Mouse (Mus musculus) kidney, embryonic 15.5 days (tissue): Measurements from ENCODE around the gene Mafb. TPM values are rescaled to one million over a fixed set of nuclear protein-coding genes. Genes with fewer than 3 reads are reported as not detected.

ENCODE experiments used
- ATAC-seq: fragments of 200-750 bp; cut with Nextera tagmentation; replicated peaks from 2 replicates; pipeline ENCODE4 v1.8.0; 2017; ENCODE audit warnings: moderate TSS enrichment; ENCODE audit not compliant: low FRiP score
- H3K27ac ChIP-seq: fragments of 300-500 bp; sonication (generic); 2 replicates; pipeline ENCODE4 v1.5.1; 2015; ENCODE audit warnings: mild to moderate bottlenecking, inconsistent platforms
- H3K27me3 ChIP-seq: fragments of 300-500 bp; sonication (generic); 2 replicates; pipeline ENCODE4 v1.6.1; 2015; ENCODE audit warnings: inconsistent platforms
- H3K36me3 ChIP-seq: fragments of 300-500 bp; sonication (generic); 2 replicates; pipeline ENCODE4 v1.6.1; 2015; ENCODE audit warnings: inconsistent platforms
- H3K4me1 ChIP-seq: fragments of 300-500 bp; sonication (generic); 2 replicates; pipeline ENCODE4 v1.6.1; 2015; ENCODE audit warnings: inconsistent platforms
- H3K4me2 ChIP-seq: fragments of 300-500 bp; sonication (generic); 2 replicates; pipeline ENCODE4 v1.6.1; 2015; ENCODE audit warnings: moderate library complexity, mild to moderate bottlenecking, inconsistent platforms
- H3K4me3 ChIP-seq: fragments of 300-500 bp; sonication (generic); replicated peaks from 2 replicates; pipeline ENCODE4 v1.5.1; 2015; ENCODE audit warnings: mild to moderate bottlenecking, inconsistent platforms
- H3K9ac ChIP-seq: fragments of 300-500 bp; sonication (generic); 2 replicates; pipeline ENCODE4 v1.6.1; 2015; ENCODE audit warnings: mild to moderate bottlenecking, inconsistent platforms
- H3K9me3 ChIP-seq: fragments of 300-500 bp; sonication (generic); replicated peaks from 2 replicates; pipeline ENCODE4 v1.6.1; 2016; ENCODE audit warnings: inconsistent platforms
- WGBS: fragments of 180-500 bp; shearing (Covaris S2); methylation state at CpG from one replicate; pipeline ENCODE4 v1.1.7; 2015; ENCODE audit warnings: mixed read lengths; 5-methylcytosine and 5-hydroxymethylcytosine counted together
- polyA plus RNA-seq: library from polyadenylated mRNA; unstranded; fragments of >200 nt; fragmentation: Nextera tagmentation; extraction: Ambion mirVana; gene quantifications from 2 replicates; pipeline ENCODE4 v1.2.1, GENCODE M21; 2015

Mafb gene
- polyA plus RNA-seq, 1 experiment from 2014 or later: 38.0 TPM

DNA sequence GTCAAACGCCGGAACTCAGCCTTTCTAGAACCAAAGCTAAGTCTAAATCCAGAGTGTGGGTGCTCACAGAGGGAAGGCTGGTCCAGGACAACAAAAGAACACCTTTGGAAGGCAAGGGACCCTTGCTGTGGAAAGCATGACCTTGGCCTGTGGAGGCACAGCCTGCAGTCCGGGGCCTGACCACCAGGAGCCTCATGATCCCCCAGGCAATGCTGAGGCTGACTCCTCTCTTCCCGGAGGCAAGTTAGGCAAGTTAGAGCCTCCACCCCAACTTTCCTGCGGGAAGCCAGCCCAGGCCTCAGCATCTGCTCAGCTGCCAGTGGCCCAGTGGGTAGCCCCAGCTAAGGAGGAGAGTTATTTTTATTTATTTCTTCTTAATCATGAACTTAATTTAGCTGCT is 9.4 kb upstream of the Mafb start:
- ATAC-seq: no peak
- no peaks in the 10 kb centered on the region for H3K9me3 ChIP-seq
- no peak overlapping the region for H3K4me2 ChIP-seq
- WGBS: 50% methylated on average over 5 of the region's 5 CpGs
- no peaks in the 10 kb centered on the region for H3K4me1 ChIP-seq
- no peak overlapping the region for H3K27ac ChIP-seq
- H3K9ac ChIP-seq: no peak overlapping the region
- no peak overlapping the region for H3K4me3 ChIP-seq
- no peaks in the 10 kb centered on the region for H3K36me3 ChIP-seq
- peaks cover 72% of the 10 kb centered on the region for H3K27me3 ChIP-seq

DNA sequence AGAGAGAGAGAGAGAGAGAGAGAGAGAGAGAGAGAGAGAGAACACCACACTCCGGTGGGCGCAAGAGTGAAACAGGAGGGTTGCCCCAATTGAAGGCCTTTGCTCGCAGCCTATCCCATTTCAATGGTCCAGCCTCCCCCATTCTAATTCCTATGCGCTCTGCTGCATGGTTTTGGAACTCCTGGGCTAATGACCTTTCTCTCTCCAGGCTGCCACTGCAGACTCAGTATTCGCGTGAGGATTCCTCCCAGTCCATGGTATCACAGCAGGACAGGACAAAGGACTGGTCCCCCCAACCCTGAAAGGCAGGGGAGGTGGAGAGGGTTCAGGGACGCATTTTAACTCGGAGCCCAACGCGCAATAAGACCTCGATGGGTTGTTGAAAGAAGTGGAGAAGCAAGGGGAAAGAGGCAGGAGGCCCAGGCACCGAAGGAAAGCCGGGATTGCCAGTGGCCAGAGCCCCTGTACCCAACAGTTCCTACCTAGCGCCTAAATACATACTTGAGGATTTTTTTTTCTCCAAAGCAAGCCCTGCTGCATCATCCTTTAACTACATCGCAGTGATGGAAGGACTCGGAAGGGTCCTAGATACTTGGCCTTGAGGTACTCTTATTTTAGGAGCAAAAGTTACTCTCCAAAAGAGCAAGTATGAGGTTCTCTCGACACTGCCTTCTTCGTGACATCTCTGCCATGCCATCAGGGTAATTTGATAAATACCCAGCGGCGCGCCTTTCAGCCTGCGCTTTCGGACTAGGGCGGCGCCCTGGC is 3.0 kb upstream of the Mafb start:
- H3K9ac ChIP-seq: no peak overlapping the region
- whole genome bisulfite sequencing: 3% methylated on average over 25 of the region's 25 CpGs

DNA sequence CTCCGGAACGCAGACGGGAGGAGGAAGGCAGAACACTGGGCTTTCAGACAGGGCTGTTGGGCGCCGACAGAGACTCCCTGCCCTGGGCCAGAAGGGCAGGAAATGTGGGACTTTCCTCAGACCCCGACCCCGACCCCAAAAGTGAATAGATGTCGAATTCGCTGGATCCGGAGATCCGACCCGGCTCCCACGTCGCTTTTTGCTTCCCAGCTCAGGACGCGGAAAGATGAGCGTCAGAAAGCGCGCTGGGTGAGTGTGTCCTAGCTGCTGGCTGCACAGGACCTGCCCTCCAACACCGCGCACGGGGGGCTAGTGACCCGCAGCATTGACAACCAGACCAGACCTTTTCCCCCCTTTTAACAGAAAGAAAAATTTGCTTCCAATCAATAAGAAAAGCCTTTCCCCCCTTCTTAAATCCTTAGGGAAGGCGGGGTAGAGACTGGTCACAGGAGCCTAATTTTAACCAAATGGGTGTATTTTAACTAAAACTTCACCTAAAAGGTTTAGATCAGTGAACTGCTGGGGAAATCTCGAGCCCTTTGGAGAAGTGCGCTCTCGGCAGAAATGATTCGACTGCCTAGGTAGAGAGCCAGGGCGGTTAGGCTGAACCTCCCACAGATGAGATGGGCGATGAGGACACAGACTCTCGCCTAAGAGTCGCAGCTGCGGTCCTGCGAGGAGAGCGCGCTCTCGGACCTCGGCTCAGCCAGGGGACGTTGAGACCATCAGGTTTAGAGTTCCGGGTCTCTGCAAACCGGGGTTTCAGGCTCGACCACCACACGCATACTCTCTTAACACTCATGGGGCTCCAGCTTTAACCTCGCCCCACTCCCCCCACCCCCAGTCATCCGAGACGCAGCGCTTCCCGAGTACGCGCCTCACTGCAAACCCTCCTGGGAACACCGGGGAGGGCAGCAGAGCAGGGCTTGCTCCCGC is 1.8 kb upstream of the Mafb start:
- H3K27me3 ChIP-seq: peaks cover 78% of the 10 kb centered on the region
- peak overlapping the region; percentile 17; the same call in 1 of the 2 replicates for H3K9ac ChIP-seq
- no peaks in the 10 kb centered on the region for H3K36me3 ChIP-seq
- under 1% methylated on average over 52 of the region's 52 CpGs for WGBS
- H3K27ac ChIP-seq: no peak overlapping the region
- peak overlapping the region; percentile 98 for H3K4me2 ChIP-seq
- H3K4me3 ChIP-seq: peak overlapping the region; percentile 62
- no peak for ATAC-seq
- H3K4me1 ChIP-seq: peaks cover 62% of the 10 kb centered on the region
- H3K9me3 ChIP-seq: no peaks in the 10 kb centered on the region

More for the DNA sequence above, 3.0 kb upstream of the Mafb start:
- Histone ChIP-seq H3K4me1 (peaks cover 53% of the 10 kb centered on the region), H3K27me3 (peaks cover 78% of the 10 kb centered on the region), H3K36me3 (no peaks in the 10 kb centered on the region), H3K4me2 (peak overlapping the region; percentile 98), H3K9me3 (no peaks in the 10 kb centered on the region), H3K27ac (no peak overlapping the region), H3K4me3 (peak overlapping the region; percentile 62; the same call in 1 of the 2 replicates)
- ATAC-seq: no peak

DNA sequence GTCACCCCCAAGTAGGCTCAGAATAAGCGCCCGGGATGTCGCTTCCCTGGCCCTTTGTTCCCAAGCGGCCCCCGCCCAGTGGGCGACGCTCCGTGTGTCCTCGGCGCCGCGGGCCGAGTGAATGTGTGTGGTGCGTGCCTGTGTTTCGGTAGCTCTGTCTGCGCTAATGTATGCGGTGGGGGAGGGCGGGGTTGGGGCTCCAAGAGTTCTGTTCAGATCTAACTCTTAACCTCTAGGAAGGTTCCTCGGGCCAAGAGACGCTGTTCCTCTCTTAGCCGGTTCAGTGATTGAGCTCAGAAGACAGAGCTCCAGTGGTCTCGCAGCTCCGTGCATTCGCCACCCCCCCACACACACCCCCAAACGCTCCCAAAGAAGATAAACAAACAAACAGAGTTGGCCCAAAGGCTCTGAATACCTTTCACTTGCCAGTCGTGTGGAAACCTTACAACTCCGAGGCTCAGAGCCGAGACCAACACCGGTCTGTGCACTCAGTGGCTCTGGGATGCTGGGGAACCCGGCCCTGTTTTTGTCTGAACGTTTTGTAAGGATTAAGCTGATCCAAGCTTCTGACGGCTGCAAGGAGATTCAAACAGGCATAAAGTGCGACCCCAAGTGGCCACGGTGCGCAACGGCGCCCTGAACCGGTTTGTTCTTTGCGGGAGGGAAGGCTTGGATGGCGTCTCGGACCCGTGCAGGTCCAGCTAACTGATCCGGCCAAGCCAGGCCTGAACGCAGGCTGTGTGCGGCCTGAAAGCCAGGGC is 763 bp upstream of the Mafb start:
- H3K27me3 ChIP-seq: peaks cover 77% of the 10 kb centered on the region
- peak overlapping the region; percentile 98 for H3K4me2 ChIP-seq
- H3K4me1 ChIP-seq: peaks cover 62% of the 10 kb centered on the region
- no peaks in the 10 kb centered on the region for H3K36me3 ChIP-seq
- WGBS: under 1% methylated on average over 45 of the region's 45 CpGs
- peak; percentile 61 for ATAC-seq
- H3K4me3 ChIP-seq: peak overlapping the region; percentile 62
- H3K27ac ChIP-seq: peak overlapping the region; percentile 88
- H3K9ac ChIP-seq: peak overlapping the region; percentile 64
- H3K9me3 ChIP-seq: no peaks in the 10 kb centered on the region

DNA sequence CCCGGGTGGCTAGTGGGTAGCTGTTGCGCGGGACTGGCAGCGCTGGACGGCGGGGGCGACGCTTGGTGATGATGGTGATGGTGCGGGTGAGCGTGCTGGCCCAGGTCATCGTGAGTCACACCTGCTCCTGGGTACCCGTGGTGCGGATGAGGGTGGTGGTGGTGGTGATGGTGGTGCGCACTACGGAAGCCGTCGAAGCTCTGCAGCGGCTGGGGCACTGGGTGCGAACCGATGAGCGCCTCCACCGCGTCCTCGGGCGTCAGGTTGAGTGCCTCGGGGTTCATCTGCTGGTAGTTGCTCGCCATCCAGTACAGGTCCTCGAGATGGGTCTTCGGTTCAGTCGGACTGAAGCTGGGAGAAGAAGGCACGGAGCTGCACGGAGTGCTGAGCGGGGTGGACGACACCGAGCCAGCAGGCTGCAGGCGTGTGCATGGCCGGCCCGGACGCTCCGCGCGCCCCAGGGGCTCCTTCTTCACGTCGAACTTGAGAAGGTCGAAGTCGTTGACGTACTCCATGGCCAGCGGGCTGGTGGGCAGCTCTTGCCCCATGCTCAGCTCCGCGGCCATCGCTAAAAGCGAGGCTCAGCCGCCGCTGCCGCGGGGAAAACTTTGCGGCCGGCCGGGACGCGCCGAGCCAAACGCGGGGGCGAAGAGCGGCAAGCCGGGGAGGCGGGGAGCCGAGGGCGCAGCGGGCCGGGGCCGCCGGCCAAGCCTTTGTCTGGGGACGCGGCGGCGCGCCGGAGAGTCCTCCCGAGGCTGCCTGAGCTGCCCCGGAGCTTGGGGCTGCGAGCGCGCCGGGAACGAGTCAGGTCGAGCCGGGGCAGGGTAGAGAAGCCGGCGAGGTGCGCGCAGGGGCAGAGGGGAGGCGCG is 520 bp downstream of the Mafb start:
- Histone ChIP-seq H3K9me3 (no peaks in the 10 kb centered on the region), H3K36me3 (no peaks in the 10 kb centered on the region), H3K9ac (peak overlapping the region; percentile 64), H3K4me3 (peak overlapping the region; percentile 62), H3K4me1 (peaks cover 65% of the 10 kb centered on the region), H3K27ac (peak overlapping the region; percentile 88), H3K27me3 (peaks cover 77% of the 10 kb centered on the region), H3K4me2 (peak overlapping the region; percentile 98)
- ATAC-seq: peak; percentile 5; the same call in 1 of the 2 replicates
- under 1% methylated on average over 89 of the region's 95 CpGs for WGBS

DNA sequence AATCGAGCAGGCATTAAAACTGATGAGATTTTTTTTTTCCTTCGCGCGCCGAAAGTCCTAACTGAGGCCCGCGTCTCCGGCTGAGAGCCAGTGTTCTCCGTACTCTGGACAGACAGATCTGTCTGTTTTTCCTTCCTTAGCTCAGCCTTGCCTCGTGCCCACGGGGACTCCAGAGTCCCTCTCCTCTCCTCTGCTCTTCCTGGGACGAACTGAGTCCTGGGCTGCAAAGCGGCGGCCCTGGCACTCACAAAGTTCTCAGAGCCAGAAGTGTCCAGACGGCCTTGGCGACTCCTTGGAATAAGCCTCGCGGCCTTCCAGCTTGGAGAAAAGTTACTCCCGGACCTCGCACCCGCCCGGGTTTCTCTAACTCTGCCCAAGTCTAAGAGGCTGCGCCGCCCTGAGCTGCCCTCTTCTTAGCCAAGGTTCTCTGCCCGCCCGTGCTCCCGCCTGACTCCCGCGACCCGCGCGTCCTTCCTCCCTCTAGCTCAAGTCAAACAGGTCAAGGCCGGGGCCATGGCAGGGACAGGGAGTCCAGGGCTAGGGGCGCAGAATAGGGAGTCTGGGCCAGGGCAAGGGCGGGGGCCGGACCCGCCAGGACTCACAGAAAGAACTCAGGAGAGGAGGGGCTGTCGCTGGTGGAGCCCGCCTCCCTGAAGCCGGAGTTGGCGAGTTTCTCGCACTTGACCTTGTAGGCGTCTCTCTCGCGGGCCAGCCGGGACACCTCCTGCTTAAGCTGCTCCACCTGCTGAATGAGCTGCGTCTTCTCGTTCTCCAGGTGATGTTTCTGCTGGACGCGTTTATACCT is 1.6 kb downstream of the Mafb start:
- Histone ChIP-seq H3K27ac (peak overlapping the region; percentile 14; the same call in 1 of the 2 replicates), H3K9ac (peak overlapping the region; percentile 55), H3K27me3 (peaks cover 77% of the 10 kb centered on the region), H3K4me2 (peak overlapping the region; percentile 98), H3K9me3 (no peaks in the 10 kb centered on the region), H3K36me3 (no peaks in the 10 kb centered on the region), H3K4me3 (peak overlapping the region; percentile 62), H3K4me1 (peaks cover 65% of the 10 kb centered on the region)
- under 1% methylated on average over 50 of the region's 50 CpGs for WGBS
- ATAC-seq: no peak

DNA sequence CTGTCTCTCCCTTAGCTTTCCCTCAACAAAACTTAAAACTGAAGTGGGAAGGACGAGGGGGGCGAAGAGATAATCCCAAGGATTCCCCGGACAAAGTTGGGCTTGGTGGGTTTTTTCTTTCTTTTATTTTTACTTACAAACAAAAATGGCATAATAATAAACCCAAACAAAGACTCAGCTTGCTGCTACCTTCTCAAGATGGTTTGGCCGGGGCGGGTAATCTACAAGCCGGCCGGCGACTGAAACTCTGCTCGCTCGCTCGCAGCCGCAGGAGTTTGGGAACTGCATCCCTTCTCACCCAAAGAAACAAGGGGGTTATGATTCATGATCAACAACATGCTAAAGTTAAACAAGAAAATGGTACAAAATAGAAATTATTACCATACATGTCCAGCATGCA is 2.2 kb downstream of the Mafb start:
- Histone ChIP-seq H3K4me3 (peak overlapping the region; percentile 62), H3K9me3 (no peaks in the 10 kb centered on the region), H3K27me3 (peaks cover 77% of the 10 kb centered on the region), H3K9ac (peak overlapping the region; percentile 55; the same call in 1 of the 2 replicates), H3K36me3 (no peaks in the 10 kb centered on the region), H3K4me1 (peaks cover 61% of the 10 kb centered on the region), H3K4me2 (peak overlapping the region; percentile 98), H3K27ac (no peak overlapping the region)
- no peak for ATAC-seq
- 4% methylated on average over 12 of the region's 12 CpGs for WGBS

DNA sequence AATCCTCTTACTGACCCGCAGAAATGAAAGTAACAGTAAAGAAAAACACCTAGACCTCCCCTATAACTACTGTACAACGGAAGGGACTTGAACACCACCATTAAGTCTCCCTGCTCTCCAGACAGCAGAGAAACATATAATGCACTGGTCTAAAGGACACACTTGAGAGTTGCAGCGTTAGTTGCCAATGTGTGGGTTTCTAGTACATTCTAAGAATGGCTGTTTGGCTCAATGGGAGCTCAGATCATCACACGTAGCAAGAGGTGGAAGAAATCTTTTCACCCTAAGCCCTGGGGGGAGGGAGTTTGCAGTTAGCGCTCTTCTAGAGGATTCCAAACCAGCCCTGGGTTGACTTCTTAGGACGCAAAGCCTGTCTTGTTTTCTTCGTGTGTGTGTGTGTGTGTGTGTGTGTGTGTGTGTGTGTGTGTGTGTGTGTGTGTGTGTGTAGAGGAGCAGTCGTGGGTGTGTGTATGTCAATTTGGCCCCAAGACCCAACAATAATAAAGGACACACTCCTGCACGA is 2.7 kb downstream of the Mafb start:
- Histone ChIP-seq H3K27me3 (peaks cover 77% of the 10 kb centered on the region), H3K4me3 (peak overlapping the region; percentile 62), H3K9ac (no peak overlapping the region; the same call in 1 of the 2 replicates), H3K9me3 (no peaks in the 10 kb centered on the region), H3K36me3 (no peaks in the 10 kb centered on the region), H3K4me2 (peak overlapping the region; percentile 98), H3K4me1 (peaks cover 59% of the 10 kb centered on the region), H3K27ac (no peak overlapping the region)
- WGBS: 7% methylated on average over 9 of the region's 9 CpGs
- no peak for ATAC-seq

DNA sequence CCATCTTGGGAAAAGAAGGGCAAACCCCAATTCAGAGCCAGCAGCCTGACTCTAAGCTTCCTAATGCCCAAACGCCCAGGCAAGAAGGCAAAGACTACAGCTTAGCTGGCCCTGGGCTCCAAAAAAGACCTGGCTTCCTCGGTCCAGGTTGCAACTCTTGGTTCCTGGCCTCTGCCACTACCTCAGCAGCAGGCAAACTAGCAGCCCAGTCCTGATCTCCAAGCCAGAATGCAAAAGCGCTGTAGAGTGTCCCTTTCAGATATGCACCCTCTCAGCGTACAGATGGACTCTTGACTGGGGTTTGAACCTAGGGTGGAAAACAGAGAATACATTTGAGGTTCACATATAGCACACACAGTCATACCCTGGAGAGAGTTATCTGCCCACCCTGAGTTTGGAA is 3.7 kb downstream of the Mafb start:
- no peak overlapping the region for H3K9ac ChIP-seq
- ATAC-seq: no peak
- H3K27me3 ChIP-seq: peaks cover 77% of the 10 kb centered on the region
- no peak overlapping the region; the same call in 1 of the 2 replicates for H3K4me2 ChIP-seq
- no peaks in the 10 kb centered on the region for H3K9me3 ChIP-seq
- no peak overlapping the region for H3K27ac ChIP-seq
- H3K36me3 ChIP-seq: no peaks in the 10 kb centered on the region
- 57% methylated on average over 4 of the region's 4 CpGs for WGBS
- 0 out of 2 replicates have a peak overlapping the region, but pooled peaks have one; percentile 3 for H3K4me3 ChIP-seq
- H3K4me1 ChIP-seq: peaks cover 51% of the 10 kb centered on the region

DNA sequence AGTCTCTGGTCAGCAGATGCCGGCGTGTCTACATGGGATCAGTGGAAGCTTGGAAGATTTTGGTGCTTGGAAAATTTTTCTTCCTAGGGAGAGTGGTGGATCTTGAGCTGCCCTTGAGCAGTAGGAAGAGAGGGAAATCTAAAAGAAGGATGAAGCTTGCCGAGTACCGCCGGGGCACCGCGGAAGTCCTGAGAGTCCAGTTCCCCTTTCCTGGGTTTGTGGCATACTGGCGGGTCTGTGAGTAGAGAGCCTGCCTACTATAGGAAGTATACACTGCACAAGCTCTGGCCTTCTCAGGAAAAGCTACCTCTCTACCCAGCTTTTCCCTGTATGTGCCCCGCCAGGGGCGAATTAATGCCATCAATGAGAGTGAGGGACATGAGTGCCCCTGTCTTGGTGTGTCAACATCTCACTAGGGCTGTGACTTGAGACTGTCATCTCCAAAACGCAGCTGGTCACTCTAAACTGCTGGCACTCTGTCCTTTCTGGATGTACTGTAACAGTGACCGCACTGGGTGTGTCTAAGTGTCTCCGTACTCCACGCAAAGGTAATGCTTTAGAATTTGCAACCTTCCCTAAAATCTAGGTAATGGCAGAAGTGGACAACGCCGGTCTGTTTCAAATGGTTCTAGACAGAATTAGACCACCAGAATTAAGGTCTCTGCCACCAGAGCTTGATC is 5.3 kb downstream of the Mafb start:
- Histone ChIP-seq H3K4me1 (peaks cover 46% of the 10 kb centered on the region), H3K27me3 (peaks cover 87% of the 10 kb centered on the region), H3K9ac (no peak overlapping the region), H3K27ac (no peak overlapping the region), H3K9me3 (no peaks in the 10 kb centered on the region), H3K4me2 (no peak overlapping the region), H3K36me3 (no peaks in the 10 kb centered on the region), H3K4me3 (no peak overlapping the region)
- no peak for ATAC-seq
- 29% methylated on average over 16 of the region's 16 CpGs for WGBS
